Mouse (Mus musculus): ENCODE measurements at regions not wholly inside any gene's neighbourhood (a gene's known extent, or its start where the extent isn't known, plus 50 kb on each side); places are given as distances from the start of the nearest gene placed in this dataset.

DNA sequence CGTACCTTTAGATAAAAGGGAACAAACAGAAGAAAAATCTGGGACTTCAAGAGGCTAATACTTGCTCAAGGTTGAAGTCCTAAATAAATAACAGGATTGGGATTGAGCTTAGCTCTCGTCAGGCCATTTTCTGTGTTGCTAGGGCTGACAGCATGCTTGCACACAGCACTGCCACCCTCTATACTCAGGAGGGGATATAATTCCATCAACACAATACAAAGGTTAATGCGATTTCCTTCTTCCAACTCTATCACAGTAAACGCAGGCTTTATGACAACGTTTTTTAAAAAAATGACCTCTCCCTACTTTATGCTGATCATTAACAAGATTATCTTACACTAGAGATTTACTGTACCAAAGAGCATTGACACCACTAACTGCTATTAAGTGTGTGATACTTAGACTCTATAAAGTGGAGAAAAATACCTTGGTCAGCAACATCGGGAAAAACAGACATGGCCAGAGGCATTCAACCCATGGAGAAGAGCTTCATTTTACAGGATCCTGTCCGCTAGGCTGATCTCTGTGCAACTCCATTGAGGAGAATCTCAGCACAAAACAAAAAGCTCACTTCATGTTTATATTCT is 305.3 kb upstream of the Pbx1 start:
- H3K4me3 ChIP-seq, result no peak overlapping the region
- 0 out of 2 replicates have a peak, but pooled peaks cover 3% of the 10 kb centered on the region for H3K4me1 ChIP-seq
- no peak for DNase-seq (ENCODE audit: low spot score)
- no peaks in the 10 kb centered on the region for H3K36me3 ChIP-seq
- H3K27me3 ChIP-seq (ENCODE audit: insufficient read depth, poor library complexity, severe bottlenecking), result no peaks in the 10 kb centered on the region
- 82% methylated on average over 7 of the region's 7 CpGs for WGBS
- H3K27ac ChIP-seq, result no peak overlapping the region
- no peaks in the 10 kb centered on the region for H3K9me3 ChIP-seq

DNA sequence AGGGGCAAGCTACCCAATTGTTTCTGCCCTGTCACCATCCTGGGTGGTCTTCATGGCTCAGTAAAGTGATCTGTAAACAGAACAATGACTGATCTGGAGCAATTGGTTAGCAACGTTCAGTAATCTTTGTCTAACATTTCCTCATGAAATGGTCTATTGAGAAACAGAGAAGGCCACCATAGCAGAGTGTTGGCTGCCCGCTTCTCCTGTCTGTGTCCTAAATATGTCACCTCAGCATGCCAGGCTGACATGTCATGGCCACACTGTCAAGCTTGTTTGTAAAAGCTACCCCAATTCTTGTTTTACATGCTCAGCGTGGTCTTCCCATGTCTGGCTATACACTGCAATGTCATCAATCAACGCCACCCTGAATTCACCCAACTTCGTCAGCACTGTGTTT is 301.0 kb upstream of the Pbx1 start:
- H3K27me3 ChIP-seq (ENCODE audit: insufficient read depth, poor library complexity, severe bottlenecking), result no peaks in the 10 kb centered on the region
- H3K4me3 ChIP-seq, result no peak overlapping the region
- no peaks in the 10 kb centered on the region for H3K36me3 ChIP-seq
- H3K4me1 ChIP-seq, result 0 out of 2 replicates have a peak, but pooled peaks cover 3% of the 10 kb centered on the region
- H3K9me3 ChIP-seq, result no peaks in the 10 kb centered on the region
- WGBS, result 66% methylated on average over 5 of the region's 5 CpGs
- H3K27ac ChIP-seq, result no peak overlapping the region
- DNase-seq (ENCODE audit: low spot score), result no peak

DNA sequence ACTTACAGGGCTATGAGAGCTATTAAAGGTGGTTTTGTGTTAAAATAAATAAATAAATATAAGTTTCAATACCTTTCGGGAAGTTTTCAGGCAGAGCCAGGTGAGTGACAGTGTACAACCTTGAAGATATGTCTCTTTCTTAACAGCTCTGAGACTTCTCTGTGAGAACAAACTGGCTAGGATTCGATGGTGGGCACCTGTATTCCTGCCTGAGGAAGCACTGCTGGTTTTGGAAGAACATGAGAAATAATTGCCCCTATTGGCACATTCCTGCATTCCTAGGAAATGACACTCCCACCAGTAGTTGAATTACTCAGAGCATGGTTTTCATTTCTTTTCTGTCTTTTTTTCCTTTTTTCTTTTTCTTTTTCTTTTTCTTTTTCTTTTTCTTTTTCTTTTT is 277.8 kb upstream of the Pbx1 start:
- peak overlapping the region; percentile 40 for H3K4me3 ChIP-seq
- H3K9me3 ChIP-seq, result no peaks in the 10 kb centered on the region
- peaks cover 12% of the 10 kb centered on the region for H3K4me1 ChIP-seq
- H3K36me3 ChIP-seq, result no peaks in the 10 kb centered on the region
- peak overlapping the region; percentile 90 for H3K27ac ChIP-seq
- WGBS, result 64% methylated on average over 2 of the region's 2 CpGs
- DNase-seq (ENCODE audit: low spot score), result no peak
- H3K27me3 ChIP-seq (ENCODE audit: insufficient read depth, poor library complexity, severe bottlenecking), result no peaks in the 10 kb centered on the region

DNA sequence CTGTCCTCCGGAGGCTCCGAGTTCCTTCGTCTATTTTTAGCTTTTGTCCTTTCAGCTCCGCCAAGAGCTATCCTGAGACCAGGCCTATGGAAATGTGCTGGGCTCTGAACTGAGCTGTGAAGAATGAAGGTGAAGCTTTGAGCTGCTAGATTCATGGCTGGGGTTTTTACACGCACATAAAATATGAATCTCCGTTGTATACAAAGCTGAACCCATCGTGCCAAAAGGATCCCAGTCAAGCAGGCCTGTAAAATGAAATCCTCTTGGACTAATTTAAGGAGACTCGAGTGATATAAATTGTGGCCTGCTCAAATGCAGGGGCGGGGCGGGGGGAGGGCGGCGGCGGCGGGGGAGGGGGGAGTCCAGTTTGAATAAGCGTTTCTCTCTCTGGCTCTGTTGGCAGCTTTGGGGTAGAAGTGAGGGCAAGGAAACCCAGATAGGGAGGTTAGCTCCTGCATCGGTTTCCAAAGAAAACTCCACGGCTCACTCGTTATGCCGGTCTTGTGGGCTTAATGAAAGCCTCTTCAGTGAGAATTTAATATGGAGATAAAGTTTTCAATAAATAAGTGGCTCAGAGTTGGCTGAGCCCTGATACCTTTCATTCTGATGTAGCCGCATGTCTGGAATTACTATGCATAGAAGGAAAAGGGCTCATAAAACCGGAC is 277.1 kb upstream of the Pbx1 start:
- peak; percentile 77 for DNase-seq (ENCODE audit: low spot score)
- peak overlapping the region; percentile 90 for H3K27ac ChIP-seq
- no peaks in the 10 kb centered on the region for H3K27me3 ChIP-seq (ENCODE audit: insufficient read depth, poor library complexity, severe bottlenecking)
- H3K4me1 ChIP-seq, result peaks cover 12% of the 10 kb centered on the region
- WGBS, result 12% methylated on average over 21 of the region's 21 CpGs
- H3K36me3 ChIP-seq, result no peaks in the 10 kb centered on the region
- peak overlapping the region; percentile 40 for H3K4me3 ChIP-seq
- H3K9me3 ChIP-seq, result no peaks in the 10 kb centered on the region

DNA sequence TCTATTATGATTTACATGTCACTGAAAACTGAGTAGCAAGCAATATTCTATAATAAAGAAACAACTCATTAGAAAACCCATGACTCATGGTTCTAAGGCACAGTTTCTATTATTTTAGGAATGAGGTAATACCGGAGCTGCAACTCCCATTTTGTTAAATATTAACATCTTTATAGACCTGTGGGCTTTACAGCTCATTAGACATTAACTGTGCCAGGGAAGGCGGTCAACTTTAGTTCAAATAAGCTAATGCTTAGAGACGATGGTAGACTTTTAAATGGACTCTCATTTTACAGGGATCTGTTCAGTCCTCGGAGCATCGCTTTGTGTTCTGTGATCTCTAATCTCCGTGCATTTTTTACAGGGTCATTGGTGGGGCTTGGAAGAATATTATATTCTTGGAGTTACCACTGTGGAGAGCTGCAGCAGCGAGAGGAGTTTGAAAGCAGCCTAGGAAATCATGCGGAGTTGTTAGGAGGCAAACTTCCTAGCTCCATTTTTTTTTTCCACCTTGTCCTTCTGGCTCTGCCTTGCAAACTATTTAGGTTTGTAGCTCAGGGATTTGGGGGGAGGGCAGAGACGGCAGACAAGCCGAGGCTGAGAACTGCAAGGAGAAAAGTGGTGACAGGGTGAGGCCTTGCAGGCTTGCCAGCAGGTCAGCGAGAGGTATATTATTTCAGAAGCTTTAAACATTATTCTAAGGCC is 276.2 kb upstream of the Pbx1 start:
- Histone ChIP-seq H3K4me3 (peak overlapping the region; percentile 40; the same call in 1 of the 2 replicates), H3K9me3 (no peaks in the 10 kb centered on the region), H3K27me3 (ENCODE audit: insufficient read depth, poor library complexity, severe bottlenecking) (no peaks in the 10 kb centered on the region)

DNA sequence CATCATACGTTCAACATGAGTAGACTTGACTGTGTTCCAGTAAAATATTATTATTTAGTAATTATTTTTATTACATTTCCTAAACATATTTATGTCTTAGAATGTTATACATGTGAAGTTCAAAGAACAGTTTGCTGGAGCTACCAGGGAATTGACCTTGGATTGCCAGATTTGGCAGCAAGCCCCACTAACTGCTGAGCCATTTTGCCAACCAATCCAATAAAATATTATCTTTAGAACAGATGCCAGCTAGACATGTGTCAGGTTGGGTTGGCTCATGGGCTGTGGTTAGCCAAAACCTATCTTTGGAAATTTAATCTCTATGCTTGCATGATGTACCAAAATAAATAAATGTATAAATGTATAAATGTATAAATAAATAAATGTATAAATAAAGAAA is 265.3 kb upstream of the Pbx1 start:
- Histone ChIP-seq H3K36me3 (no peaks in the 10 kb centered on the region), H3K4me3 (no peak overlapping the region), H3K9me3 (no peaks in the 10 kb centered on the region), H3K27ac (no peak overlapping the region), H3K27me3 (ENCODE audit: insufficient read depth, poor library complexity, severe bottlenecking) (no peaks in the 10 kb centered on the region), H3K4me1 (no peaks in the 10 kb centered on the region)
- no peak for DNase-seq (ENCODE audit: low spot score)
- 84% methylated on average over 1 of the region's 1 CpGs for WGBS

More for the DNA sequence above, 276.2 kb upstream of the Pbx1 start:
- Histone ChIP-seq H3K27ac (peak overlapping the region; percentile 90), H3K4me1 (peaks cover 12% of the 10 kb centered on the region), H3K36me3 (no peaks in the 10 kb centered on the region)
- 27% methylated on average over 11 of the region's 11 CpGs for WGBS
- peak; percentile 90 for DNase-seq (ENCODE audit: low spot score)

DNA sequence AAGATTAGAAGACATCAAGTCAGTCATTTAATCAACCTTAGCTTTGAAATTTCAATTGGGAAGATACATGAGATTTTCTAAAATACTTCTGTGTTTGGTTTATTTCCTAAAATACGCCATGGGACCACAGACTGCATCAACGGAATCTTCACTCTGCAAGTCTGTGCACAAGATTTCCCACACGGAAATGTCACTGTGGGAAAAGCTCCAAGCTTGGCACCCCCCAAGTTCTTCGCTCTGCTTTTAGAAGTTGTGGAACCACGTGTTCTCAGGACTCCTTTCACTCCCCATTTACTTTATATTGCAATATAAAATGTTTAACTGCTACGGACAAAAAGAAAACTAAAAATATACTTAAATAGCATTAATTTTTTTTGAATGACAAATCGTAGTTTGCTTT is 254.8 kb upstream of the Pbx1 start:
- peak; percentile 27 for DNase-seq (ENCODE audit: low spot score)
- Histone ChIP-seq H3K9me3 (no peaks in the 10 kb centered on the region), H3K4me3 (no peak overlapping the region), H3K27me3 (ENCODE audit: insufficient read depth, poor library complexity, severe bottlenecking) (no peaks in the 10 kb centered on the region), H3K4me1 (no peaks in the 10 kb centered on the region), H3K36me3 (no peaks in the 10 kb centered on the region), H3K27ac (no peak overlapping the region)
- WGBS, result 80% methylated on average over 7 of the region's 7 CpGs

DNA sequence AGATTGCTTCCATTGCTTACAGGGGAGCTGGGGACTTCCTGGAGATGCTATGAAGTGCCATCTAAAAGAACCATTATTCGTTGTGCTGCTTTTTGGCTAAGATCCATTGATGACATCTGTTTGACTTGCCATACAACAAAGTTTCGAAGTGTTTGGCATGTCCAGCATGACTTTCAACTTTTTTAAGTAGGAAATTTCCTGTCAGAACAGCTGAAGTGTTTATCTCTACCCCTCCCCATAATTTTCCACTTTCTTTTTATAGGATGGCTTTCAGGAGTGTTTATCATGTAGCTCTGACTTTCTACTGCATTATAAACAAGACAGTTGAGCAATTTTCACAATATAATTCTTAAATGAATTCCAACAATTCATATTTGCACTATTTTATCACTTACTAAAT is 253.1 kb upstream of the Pbx1 start:
- H3K4me3 ChIP-seq, result no peak overlapping the region
- DNase-seq (ENCODE audit: low spot score), result peak; percentile 16
- WGBS, result 78% methylated on average over 2 of the region's 2 CpGs

DNA sequence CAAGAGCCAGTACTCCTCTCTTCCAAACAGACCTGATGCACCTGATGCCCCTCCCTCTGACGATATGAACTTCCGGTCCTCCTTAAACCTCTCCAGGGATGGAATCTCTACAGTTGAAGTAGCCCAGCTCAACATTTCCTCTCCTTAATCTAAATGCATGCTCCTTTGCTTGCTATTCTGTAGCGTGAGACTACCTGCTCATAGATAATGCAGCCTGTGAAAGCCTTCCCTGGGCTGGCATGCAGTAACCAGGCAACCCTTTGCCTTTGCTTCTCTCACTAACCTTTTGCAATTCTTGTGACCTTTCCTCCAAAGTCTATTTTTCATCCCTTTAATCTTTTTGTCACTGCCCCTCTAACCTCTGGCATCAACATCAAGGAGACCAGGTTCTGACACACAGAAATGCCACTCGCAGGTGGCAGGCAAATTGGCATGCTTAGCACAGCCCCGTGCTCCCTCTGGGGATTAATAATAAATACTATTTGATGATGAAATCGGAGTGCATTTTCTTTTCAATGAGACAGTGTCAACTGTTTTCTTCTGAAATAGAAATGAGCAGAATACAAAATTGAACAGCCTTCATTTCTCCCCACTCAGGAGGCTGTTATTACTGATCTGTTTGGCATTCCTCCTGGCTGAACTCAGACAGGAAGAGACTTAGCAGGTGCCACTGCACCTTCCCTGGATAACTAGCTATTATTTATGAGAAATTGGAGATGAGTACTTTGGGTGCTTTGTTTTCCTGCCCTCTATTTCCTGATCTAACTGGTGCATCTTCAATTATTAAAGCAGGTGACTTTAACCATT is 249.8 kb upstream of the Pbx1 start:
- Histone ChIP-seq H3K9me3 (no peaks in the 10 kb centered on the region), H3K27ac (no peak overlapping the region), H3K4me1 (no peaks in the 10 kb centered on the region), H3K27me3 (ENCODE audit: insufficient read depth, poor library complexity, severe bottlenecking) (no peaks in the 10 kb centered on the region), H3K4me3 (no peak overlapping the region), H3K36me3 (no peaks in the 10 kb centered on the region)
- 79% methylated on average over 6 of the region's 6 CpGs for WGBS
- DNase-seq (ENCODE audit: low spot score), result peak; percentile 17

More for the DNA sequence above, 253.1 kb upstream of the Pbx1 start:
- no peaks in the 10 kb centered on the region for H3K4me1 ChIP-seq
- no peaks in the 10 kb centered on the region for H3K36me3 ChIP-seq
- H3K27me3 ChIP-seq (ENCODE audit: insufficient read depth, poor library complexity, severe bottlenecking), result no peaks in the 10 kb centered on the region
- no peak overlapping the region for H3K27ac ChIP-seq
- no peaks in the 10 kb centered on the region for H3K9me3 ChIP-seq

DNA sequence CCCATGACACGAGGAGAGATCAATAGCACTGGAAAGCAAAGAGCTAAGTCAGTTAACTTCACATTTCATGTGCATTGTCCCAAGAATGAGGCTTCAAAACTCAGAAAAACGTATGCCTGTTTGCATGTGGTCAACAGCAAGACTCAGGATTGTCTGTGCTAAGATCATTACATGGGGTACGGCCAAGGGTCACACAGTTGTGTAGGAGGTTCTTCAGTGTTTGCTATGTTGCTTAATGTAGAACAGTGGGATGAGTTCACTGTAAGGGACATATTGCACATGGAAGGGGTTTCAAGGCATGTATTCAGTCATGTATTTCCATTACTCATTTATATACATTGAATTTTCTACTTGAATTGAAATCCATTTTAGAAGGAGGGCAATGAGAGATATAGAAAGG is 248.6 kb upstream of the Pbx1 start:
- H3K27ac ChIP-seq, result no peak overlapping the region

DNA sequence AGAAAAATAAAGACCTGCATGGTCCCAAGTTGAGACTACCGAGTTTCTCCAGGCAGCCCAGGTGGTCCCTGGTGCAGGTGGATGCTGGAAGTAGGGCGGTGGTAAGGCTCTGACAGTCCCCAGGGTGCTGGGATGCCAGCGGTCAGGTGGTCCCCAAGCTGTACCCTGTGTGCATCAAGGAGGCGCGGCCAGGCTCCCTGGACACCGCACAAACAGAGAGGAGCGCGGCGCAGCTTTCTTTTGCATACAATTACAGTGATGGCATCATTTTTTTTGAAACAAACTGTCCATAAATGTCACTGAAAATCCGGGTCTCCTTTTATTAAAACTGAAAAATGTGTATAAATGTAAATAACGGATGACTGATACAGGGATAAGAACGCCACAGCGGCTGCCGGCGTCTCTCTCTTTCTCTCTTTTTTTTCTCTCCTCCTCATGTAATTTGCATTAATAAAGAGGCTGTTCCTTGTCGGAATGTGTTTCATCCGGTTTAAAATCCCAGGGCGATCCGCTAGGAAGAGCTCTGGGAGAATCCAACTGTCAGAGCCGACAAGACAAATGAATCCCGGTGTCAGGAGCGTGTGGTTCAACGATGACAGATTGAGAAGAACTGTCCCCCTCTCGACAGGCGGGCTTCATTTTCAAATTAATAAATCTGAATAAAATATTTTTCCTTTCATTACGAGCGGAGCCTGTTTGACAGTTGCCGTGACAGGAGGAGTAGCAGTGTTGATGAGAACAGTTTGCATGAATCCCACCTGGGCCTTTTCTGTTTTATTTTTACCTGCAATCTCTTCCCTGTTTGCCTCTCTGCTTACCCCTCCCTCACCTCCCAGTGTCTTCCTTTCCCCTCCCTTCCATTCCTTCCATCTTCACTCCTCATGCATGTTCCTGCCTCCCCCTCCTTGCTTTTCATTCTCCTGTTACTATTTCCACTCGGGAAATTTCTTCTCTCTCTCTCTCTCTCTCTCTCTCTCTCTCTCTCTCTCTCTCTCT is 244.6 kb upstream of the Pbx1 start:
- no peaks in the 10 kb centered on the region for H3K9me3 ChIP-seq
- 67% methylated on average over 29 of the region's 29 CpGs for WGBS
- no peaks in the 10 kb centered on the region for H3K36me3 ChIP-seq
- DNase-seq (ENCODE audit: low spot score), result peak; percentile 31
- peaks cover 12% of the 10 kb centered on the region; the same call in 1 of the 2 replicates for H3K27me3 ChIP-seq (ENCODE audit: insufficient read depth, poor library complexity, severe bottlenecking)
- H3K27ac ChIP-seq, result no peak overlapping the region
- no peak overlapping the region for H3K4me3 ChIP-seq
- no peaks in the 10 kb centered on the region for H3K4me1 ChIP-seq

More for the DNA sequence above, 248.6 kb upstream of the Pbx1 start:
- peak; percentile 55 for DNase-seq (ENCODE audit: low spot score)
- 84% methylated on average over 3 of the region's 3 CpGs for WGBS
- Histone ChIP-seq H3K27me3 (ENCODE audit: insufficient read depth, poor library complexity, severe bottlenecking) (peaks cover 8% of the 10 kb centered on the region; the same call in 1 of the 2 replicates), H3K4me3 (no peak overlapping the region), H3K36me3 (no peaks in the 10 kb centered on the region), H3K9me3 (no peaks in the 10 kb centered on the region), H3K4me1 (no peaks in the 10 kb centered on the region)

DNA sequence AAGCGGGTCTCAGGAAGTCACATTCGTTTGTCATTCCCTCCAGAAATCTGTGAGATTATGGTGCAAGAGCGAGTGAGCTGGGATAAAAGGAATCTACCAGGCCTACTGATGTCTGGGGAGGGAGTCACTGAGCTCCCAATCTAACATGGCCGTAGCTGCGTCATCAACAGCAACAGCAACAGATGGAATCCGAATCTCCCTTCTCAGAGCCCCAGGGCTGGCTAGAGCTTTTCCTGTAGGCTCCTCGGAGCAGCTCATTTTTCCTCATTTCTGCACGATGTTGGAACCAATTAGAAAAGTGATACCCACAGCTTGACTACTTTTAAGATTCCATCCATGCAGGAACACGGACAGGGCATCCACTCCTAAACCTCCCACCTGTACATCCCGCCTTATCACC is 243.7 kb upstream of the Pbx1 start:
- H3K9me3 ChIP-seq, result no peaks in the 10 kb centered on the region
- no peak overlapping the region for H3K27ac ChIP-seq
- H3K4me1 ChIP-seq, result no peaks in the 10 kb centered on the region
- WGBS, result 60% methylated on average over 10 of the region's 10 CpGs
- H3K4me3 ChIP-seq, result no peak overlapping the region
- DNase-seq (ENCODE audit: low spot score), result no peak
- H3K27me3 ChIP-seq (ENCODE audit: insufficient read depth, poor library complexity, severe bottlenecking), result peaks cover 12% of the 10 kb centered on the region; the same call in 1 of the 2 replicates
- H3K36me3 ChIP-seq, result no peaks in the 10 kb centered on the region
